Mouse (Mus musculus) retina, embryonic 14.5 days (tissue): ENCODE measurements around the gene Asgr2.
"Not testable (repeated sequence)": the region's sequence is repeated elsewhere in the genome, so short reads cannot be mapped to it uniquely, and the experiment has no call there.

ENCODE experiments used
- DNase-seq: peaks from one replicate; pipeline ENCODE4 v3.0.0-alpha.2; 2015; ENCODE audit warnings: low spot score

Asgr2 gene

DNA sequence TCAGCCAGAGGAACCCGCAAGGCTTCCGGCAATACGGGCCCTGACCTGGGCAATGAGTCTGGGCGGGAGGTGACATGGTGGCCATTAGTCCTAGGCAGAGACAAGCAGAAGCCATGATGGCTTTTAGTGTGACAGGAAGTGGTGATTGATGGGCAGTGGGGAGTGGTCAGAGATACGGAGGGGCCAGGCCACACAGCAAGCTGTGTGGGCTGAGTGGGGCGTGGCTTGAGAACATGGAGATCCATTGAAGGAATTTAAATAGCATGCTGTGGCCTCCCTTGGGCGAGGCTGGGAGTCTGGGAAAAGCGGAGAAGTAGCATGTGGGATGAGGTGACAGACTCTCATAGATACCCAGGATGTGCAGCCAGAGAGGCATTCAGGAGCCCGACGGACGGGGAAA is 5.0 kb downstream of the Asgr2 start:
- no peak for DNase-seq

DNA sequence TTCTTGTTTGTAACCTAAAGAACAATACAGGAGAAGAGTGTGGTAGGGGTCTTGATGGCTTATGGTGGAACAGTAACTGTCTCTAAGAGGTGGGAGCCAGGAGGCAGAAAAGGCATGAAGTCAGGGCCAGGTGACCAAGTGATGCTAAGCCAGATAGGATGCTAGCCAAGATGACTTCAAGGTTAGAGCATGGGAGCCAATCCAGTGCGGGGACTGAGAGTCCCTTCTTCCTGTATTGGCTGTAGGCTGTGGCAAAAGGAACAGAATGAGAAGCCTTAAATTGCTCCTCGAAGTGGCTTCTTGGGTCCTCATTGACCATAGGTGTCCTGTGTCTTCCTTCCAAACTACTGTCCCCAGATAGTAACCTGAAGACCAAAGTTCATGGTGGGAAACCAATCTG is 6.7 kb downstream of the Asgr2 start:
- DNase-seq = no peak

DNA sequence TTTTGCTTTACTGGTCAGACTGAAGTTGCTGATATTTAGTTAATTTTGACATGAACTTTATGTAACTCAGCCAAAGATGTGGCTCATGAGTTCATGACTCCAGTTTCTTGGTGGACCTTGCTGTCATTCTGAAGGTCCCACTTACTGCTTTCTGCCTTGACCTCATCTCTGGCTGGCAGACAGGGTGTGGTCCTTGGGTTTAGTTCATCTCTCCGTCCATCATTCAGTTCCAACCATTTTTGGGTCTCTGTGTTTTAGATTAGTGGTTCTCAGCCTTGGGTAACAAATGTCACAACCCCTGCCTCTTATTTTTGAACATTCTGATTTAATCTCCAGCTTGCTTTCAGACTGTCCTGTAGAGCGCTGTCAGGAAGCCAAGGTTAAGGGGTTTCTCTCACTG is 7.4 kb downstream of the Asgr2 start:
- DNase-seq = no peak

DNA sequence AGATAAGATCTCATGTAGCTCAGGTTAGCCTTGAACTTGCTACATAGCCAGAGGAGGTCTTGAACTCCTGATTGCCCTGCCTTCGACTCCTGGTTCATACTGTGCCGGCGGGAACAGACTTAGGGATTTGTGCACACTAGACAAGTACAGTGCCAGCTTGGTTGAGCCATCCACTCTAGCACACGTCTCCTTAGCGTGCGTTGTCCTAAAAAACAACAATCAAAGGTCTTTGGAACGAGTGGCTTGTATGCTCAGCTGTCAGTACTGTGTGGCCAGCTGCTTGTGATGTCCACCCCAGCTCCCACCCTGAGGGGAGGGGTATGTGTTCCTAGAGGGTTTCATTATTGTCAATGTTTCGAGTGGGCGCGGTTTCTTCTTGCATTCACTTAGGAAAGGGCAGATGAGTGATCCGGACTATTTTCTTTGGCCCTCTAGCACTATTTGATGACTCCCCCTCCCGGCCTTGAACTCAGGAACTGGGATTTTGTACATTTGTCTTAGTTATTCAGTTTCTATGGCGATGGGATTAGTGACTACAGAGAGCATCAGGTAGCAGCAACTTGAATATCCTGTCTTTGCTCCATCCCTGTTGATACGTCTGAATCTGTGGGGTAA is 11.4 kb downstream of the Asgr2 start:
- no peak for DNase-seq

DNA sequence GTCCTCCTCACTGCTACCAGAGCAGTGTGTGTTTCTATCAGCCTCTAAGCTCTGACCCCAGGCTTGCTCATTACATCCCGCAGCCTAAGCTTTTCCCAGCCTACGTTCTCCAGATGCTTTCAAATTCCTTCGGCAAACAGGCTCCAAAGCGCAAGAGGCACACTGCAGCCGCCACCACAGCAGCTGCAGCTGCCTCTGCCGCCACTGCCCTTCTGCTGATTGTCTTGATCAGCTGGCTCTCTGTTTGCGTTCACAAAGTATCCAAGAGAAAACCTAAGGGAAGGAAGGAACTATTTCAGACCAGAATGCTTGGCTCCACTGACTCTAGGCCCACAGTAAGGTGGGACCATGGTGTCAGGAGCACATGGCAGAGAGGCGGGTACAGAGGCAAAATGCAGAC is 14.6 kb downstream of the Asgr2 start:
- no peak for DNase-seq

DNA sequence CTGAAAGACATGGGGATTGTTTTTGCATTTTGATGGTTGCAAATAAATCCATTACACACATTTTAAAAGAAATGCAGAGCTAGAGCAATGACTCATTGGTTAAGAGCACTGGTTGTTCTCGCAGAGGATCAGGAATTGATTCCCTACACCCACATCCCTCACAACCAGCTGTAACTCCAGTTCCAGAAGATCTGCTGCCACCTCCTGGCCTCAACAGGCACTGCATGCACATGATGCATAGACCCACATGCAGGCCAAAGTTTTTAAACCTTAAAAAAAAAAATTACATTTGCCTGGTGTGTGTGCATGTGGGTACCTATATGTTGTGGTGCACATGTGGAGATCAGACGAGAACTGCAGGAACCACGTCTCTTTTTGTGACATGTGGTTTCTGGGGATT is 17.7 kb downstream of the Asgr2 start:
- peak; percentile 55 for DNase-seq

DNA sequence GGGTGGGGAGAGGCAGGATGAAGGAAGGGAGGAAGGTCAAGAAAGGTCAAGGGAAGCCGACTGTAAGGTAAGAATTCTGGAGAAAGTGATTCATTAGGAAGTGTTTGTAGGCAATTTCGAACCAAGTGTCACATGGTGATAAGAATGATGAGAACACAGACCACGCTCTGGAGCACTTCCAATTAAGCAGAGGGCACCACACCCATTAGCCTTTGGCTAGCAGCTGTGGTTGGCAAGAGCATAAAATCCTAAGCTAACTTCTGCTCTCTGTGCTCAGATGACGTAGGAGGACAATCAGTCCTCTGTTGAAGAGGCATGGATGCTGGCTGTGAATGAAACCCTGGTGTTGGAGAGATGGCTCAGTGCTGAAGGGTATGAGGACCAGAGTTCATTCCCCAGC is 22.1 kb downstream of the Asgr2 start:
- no peak for DNase-seq

DNA sequence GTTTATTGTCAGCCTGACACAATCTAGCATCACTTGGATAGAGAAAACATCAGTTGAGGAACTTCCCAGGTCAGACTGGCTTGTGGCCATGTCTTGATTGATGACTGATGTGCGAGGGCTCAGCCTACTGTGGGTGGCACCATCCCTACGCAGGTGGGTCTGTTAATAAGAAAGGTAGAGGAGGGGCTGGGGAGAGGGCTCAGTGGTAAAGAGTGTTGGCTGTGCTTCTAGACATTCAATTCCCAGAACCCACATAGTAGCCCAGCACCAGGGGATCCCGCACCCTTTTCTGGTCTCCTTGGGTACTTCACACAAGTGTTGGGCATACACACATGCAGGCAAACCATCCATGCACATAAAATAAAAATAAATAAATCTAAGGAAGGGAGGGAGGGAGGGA is 23.5 kb downstream of the Asgr2 start:
- no peak for DNase-seq

DNA sequence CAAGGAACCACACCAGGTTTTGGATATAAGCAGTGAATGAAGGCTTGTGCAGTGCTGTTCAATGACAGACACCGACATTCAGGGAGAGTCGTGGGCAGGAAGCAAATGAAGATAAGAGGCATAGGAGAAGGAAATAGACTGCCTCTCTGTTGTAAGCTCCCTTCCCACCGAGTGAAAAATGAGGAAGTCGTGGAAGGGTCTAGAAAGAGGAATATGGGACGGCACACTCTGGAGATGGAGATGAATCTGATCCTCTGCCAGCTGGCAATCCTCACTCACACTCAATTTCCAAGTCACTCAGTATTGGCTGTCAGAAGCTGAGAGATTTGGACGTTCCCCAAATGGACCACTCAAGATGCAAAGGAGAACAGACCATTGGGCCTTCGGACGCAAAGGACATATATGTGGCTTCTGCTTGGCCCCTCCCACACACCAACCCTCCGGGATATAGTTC is 37.5 kb downstream of the Asgr2 start, which contains the start of gene Mgl2:
Gene Mgl2 (plus strand): TSS at position 404 of the 454 bp plus-strand sequence.
- no peak for DNase-seq

DNA sequence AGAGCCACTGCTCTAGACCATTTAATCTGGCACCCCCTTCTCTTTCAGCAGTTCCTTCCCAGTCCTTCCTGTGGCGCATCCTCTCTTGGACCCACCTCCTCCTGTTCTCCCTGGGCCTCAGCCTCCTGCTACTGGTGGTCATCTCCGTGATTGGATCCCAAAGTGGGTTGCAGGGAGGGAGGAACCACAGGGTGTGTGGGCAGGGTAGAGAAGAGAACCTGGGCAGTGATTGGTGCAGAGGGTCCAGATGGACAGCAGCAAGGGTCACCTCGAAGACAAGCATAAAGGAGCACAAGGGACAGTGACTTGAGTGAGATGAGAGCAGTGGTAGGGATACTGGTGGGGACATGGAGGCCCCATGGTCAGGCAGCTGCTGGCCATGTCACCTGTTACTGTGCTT is 42.6 kb downstream of the Asgr2 start:
- not testable (repeated sequence) for DNase-seq

DNA sequence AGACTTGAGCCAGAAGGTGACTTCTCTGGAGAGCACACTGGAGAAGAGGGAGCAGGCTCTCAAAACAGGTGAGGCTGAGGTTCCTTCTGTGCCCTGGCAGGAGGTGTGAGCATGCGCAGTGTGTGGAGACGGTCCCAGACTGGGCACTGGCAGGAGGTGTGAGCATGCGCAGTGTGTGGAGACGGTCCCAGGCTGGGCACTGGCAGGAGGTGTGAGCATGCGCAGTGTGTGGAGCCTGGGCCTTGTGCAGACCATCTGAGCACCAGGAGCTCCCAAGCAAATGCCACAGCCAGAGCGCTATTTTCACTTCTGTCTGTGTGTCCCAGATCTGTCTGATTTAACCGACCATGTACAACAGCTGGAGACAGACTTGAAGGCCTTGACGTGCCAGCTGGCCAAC is 43.5 kb downstream of the Asgr2 start:
- DNase-seq = not testable (repeated sequence)

DNA sequence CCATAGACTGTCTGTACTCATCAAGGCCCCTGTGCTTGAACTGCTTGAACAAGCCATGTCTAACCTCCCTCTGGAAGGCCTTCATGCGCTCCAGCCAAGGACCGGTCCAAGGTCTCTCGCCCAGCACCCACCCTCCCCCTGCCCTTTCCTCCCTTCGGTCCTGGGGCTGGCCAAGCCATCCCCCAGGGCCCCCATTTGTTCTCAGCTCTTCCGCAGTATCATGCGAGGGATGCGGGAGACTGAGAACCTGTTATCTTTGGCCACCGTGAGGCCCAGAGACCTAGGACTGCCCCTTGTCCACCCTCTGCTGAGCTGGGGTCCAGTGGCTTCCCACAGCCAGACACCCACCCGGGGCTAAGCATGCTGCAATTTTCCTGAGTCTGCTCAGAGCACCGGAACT is 46.7 kb downstream of the Asgr2 start:
- no peak for DNase-seq

DNA sequence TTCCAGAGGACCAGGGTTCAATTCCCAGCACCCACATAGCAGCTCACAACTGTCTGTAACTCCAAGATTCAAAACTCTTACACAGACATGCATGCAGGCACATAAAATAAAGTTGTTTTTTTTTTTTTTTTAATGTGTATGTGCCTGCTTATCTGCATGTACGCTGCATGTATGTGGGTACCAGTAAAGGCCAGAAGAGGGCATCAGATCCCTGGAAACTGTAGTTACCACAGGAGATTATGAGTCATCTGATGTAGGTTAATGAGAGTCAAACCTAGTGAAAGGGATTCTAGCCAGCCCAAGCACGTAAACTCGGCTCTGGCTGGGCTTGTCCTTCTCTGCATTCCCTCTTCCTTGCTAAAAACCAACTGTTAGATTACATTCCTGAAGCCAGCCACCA is 58.6 kb downstream of the Asgr2 start:
- peak; percentile 5 for DNase-seq
